Mouse (Mus musculus): ENCODE results near the gene Bckdhb.

- TF ChIP-seq CTCF (IDR thresholded peaks at IDR 0.05; ENCODE audit: extremely low read depth, insufficient read depth, insufficient read length, insufficient replicate concordance), result no peak
- no peak for TF ChIP-seq POLR2A (IDR thresholded peaks at IDR 0.05; ENCODE audit: low read depth, low read length)
These were observed 122.0 kb downstream of the Bckdhb start for GRCm38 (mm10) chr9:84046961-84047360.

Measured in spleen, adult 2 months (tissue).